Mouse (Mus musculus) cortical plate, adult 2 months (tissue): ENCODE data around the gene Wdr83.

Source experiments
- CTCF ChIP-seq: fragments of 200-500 bp; IDR thresholded peaks from 2 replicates; pipeline ENCODE4 v1.5.1; 2011; ENCODE audit warnings: mild to moderate bottlenecking, control low read depth, low read length; ENCODE audit not compliant: insufficient read depth; ENCODE audit errors: extremely low read depth
- POLR2A ChIP-seq: fragments of 200-500 bp; IDR thresholded peaks from 2 replicates; pipeline ENCODE4 v1.6.1; 2011; ENCODE audit warnings: mild to moderate bottlenecking, low read length, control low read depth; ENCODE audit not compliant: insufficient read depth; ENCODE audit errors: extremely low read depth

DNA sequence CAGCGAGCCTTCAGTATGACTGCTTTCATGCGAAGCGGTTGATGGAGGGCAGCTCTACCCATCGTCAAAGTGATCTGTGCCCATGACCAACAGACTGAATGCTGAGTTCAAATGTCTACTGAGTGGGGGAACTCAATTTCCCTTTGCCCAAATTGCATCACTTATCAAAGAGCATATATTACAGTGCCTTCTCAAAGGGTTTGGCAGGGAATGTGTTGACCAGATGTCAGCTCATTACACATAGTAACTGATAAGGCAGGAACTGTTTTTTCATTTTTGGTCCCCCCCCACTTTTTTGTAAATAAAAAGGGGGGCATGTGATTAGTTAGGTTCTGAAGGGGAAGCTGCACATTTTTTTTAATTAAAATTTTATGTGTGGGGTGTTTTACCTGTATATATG lies 18.5 kb downstream of the Wdr83 start:
- TF ChIP-seq CTCF (no peak), POLR2A (no peak)
